Mouse (Mus musculus): ENCODE data around the gene Olfr1002. TPM values are rescaled to one million over a fixed set of nuclear protein-coding genes. Genes with fewer than 3 reads are reported as not detected.
"Not testable (repeated sequence)": the region's sequence is repeated elsewhere in the genome, so short reads cannot be mapped to it uniquely, and the experiment has no call there.

Gene Olfr1002
- not detected for total RNA-seq (2022)

GRCm38 (mm10) chr2:85650604-85651003 lies at the start of gene Olfr1002:
Olfr1002 (minus strand) TSS chr2:85650704.
- DNase-seq (ENCODE audit: low spot score in 2 of 2): no peak

GRCm38 (mm10) chr2:85689131-85689530 lies 38.6 kb upstream of the Olfr1002 start, which contains the start of gene Olfr1008:
Olfr1008 (plus strand) TSS chr2:85689431.
- DNase-seq (ENCODE audit: low spot score in 2 of 2): no peak

GRCm38 (mm10) chr2:85678667-85679066 lies 28.2 kb upstream of the Olfr1002 start, which contains the start of gene Olfr1006:
Olfr1006 (minus strand) TSS chr2:85678767.
- no peak for DNase-seq (ENCODE audit: low spot score in 2 of 2)

GRCm38 (mm10) chr2:85664355-85664754 lies 13.9 kb upstream of the Olfr1002 start, which contains the start of gene Olfr154:
Olfr154 (minus strand) TSS chr2:85664455.
- not testable (repeated sequence) for DNase-seq (ENCODE audit: low spot score in 2 of 2)

- no peak for DNase-seq (ENCODE audit: low spot score in 2 of 2)
Observed at GRCm38 (mm10) chr2:85611803-85612202, 38.7 kb downstream of the Olfr1002 start, which contains the start of gene Olfr1000. Olfr1000 (minus strand) TSS chr2:85611903.

Other genes starting within 250 kb of the Olfr1002 start
- gene Olfr992, start 241.2 kb downstream of the Olfr1002 start, total RNA-seq (2022): not detected
- not detected for gene Olfr993, start 235.8 kb downstream of the Olfr1002 start, total RNA-seq (2022)
- gene Olfr994, start 214.3 kb downstream of the Olfr1002 start, total RNA-seq (2022): not detected
- gene Olfr995, start 207.1 kb downstream of the Olfr1002 start, total RNA-seq (2022): not detected
- under 1 TPM; 0.18 to 0.73 (median 0.27) TPM for gene 4833423E24Rik, start 131.7 kb downstream of the Olfr1002 start, total RNA-seq (2022)
- not detected for gene Olfr996, start 71.5 kb downstream of the Olfr1002 start, total RNA-seq (2022)
- not detected for gene Olfr998, start 61.8 kb downstream of the Olfr1002 start, total RNA-seq (2022)
- gene Olfr1000, start 38.8 kb downstream of the Olfr1002 start, total RNA-seq (2022): not detected
- gene Olfr154, start 13.8 kb upstream of the Olfr1002 start, total RNA-seq (2022): not detected
- gene Olfr1006, start 28.1 kb upstream of the Olfr1002 start, total RNA-seq (2022): not detected
- not detected for gene Olfr1008, start 38.7 kb upstream of the Olfr1002 start, total RNA-seq (2022)
- gene Olfr1009, start 64.7 kb upstream of the Olfr1002 start, total RNA-seq (2022): not detected
- not detected for gene Olfr1012, start 112.1 kb upstream of the Olfr1002 start, total RNA-seq (2022)
- gene Olfr1013, start 116.4 kb upstream of the Olfr1002 start, total RNA-seq (2022): not detected
- gene Olfr1014, start 122.0 kb upstream of the Olfr1002 start, total RNA-seq (2022): not detected
- gene Olfr1015, start 131.3 kb upstream of the Olfr1002 start, total RNA-seq (2022): not detected
- not detected for gene Olfr1016, start 151.8 kb upstream of the Olfr1002 start, total RNA-seq (2022)
- gene Olfr1018, start 167.8 kb upstream of the Olfr1002 start, total RNA-seq (2022): not detected
- not detected for gene Olfr1019, start 194.8 kb upstream of the Olfr1002 start, total RNA-seq (2022)
- gene Olfr1020, start 196.3 kb upstream of the Olfr1002 start, total RNA-seq (2022): not detected
- gene Olfr1022, start 217.9 kb upstream of the Olfr1002 start, total RNA-seq (2022): not detected
- not detected for gene Olfr1023, start 234.9 kb upstream of the Olfr1002 start, total RNA-seq (2022)